Mouse (Mus musculus) neural tube, embryonic 12.5 days (tissue): ENCODE data around the gene Nkg7. TPM values are rescaled to one million over a fixed set of nuclear protein-coding genes. Genes with fewer than 3 reads are reported as not detected.

ENCODE experiments used
- ATAC-seq: fragments of 200-750 bp; cut with Nextera tagmentation; 2 replicates; pipeline ENCODE4 v1.8.0; 2017; ENCODE audit warnings: low read depth, mild to moderate bottlenecking, moderate TSS enrichment, moderate library complexity; ENCODE audit not compliant: low FRiP score
- H3K27ac ChIP-seq: fragments of 300-500 bp; sonication (generic); 2 replicates; pipeline ENCODE4 v1.5.1; 2016
- H3K27me3 ChIP-seq: fragments of 300-500 bp; sonication (generic); replicated peaks from 2 replicates; pipeline ENCODE4 v1.6.1; 2016; ENCODE audit warnings: mild to moderate bottlenecking
- H3K36me3 ChIP-seq: fragments of 300-500 bp; sonication (generic); 2 replicates; pipeline ENCODE4 v1.6.1; 2016; ENCODE audit warnings: mild to moderate bottlenecking
- H3K4me1 ChIP-seq: fragments of 300-500 bp; sonication (generic); 2 replicates; pipeline ENCODE4 v1.6.1; 2016
- H3K4me2 ChIP-seq: fragments of 300-500 bp; sonication (generic); replicated peaks from 2 replicates; pipeline ENCODE4 v1.6.1; 2016; ENCODE audit warnings: mild to moderate bottlenecking
- H3K4me3 ChIP-seq: fragments of 300-500 bp; sonication (generic); 2 replicates; pipeline ENCODE4 v1.5.1; 2016
- H3K9ac ChIP-seq: fragments of 300-500 bp; sonication (generic); 2 replicates; pipeline ENCODE4 v1.6.1; 2016; ENCODE audit warnings: mild to moderate bottlenecking
- H3K9me3 ChIP-seq: fragments of 300-500 bp; sonication (generic); 2 replicates; pipeline ENCODE4 v1.6.1; 2016; ENCODE audit warnings: mild to moderate bottlenecking
- WGBS: fragments of 180-500 bp; shearing (Covaris S2); methylation state at CpG from one replicate; pipeline ENCODE4 v1.1.7; 2016; 5-methylcytosine and 5-hydroxymethylcytosine counted together
- microRNA-seq: library from miRNA; unstranded; fragments of <30 nt; microRNA quantifications from one replicate; pipeline ENCODE4, GENCODE M21; 2017
- polyA plus RNA-seq: library from polyadenylated mRNA; unstranded; fragments of >200 nt; fragmentation: Nextera tagmentation; extraction: Ambion mirVana; gene quantifications from 2 replicates; pipeline ENCODE4 v1.2.1, GENCODE M21; 2016

The Nkg7 gene
- polyA plus RNA-seq, 1 experiment from 2014 or later, result 0.28 TPM

DNA sequence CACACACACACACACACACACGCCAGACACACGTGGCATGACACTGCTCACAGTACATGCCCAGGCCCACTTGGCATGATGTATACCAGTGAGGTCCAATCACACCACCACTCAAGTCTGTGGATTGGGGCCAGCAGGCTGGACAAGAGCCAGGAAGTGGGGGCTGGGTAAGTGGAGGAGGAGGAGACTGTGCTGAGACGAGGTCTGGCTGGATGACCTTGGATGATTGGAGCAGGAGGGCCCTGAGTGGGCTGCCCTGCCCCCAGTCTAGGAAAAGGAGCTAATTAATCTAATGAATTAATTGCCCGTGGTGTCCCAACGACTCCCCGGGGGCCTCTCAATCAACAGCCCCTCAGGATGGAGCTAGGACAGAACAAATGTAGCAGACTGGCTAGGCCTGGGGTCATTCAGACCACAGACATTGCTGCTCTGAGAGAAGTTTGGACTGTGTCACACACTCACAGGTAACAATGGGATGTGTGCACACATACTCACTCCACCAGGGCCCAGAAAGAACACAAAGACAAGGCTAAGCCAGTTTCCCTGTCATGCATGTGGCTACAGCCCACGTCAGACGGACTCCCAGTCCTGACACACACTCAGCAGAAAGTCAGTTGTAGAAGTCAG lies 45.3 kb downstream of the Nkg7 start:
- Histone ChIP-seq H3K27me3 (peaks cover 24% of the 10 kb centered on the region), H3K27ac (no peak overlapping the region), H3K4me1 (peaks cover 16% of the 10 kb centered on the region), H3K9me3 (no peaks in the 10 kb centered on the region), H3K36me3 (peaks cover 6% of the 10 kb centered on the region; the same call in 1 of the 2 replicates), H3K4me2 (no peak overlapping the region; the same call in 1 of the 2 replicates), H3K9ac (0 out of 2 replicates have a peak overlapping the region, but pooled peaks have one; percentile 13), H3K4me3 (no peak overlapping the region)
- WGBS, result 48% methylated on average over 8 of the region's 8 CpGs
- peak; percentile 87 for ATAC-seq

- H3K4me2 ChIP-seq, result no peak overlapping the region
- H3K9ac ChIP-seq, result no peak overlapping the region
- 18% methylated on average over 10 of the region's 10 CpGs for WGBS
- peaks cover 6% of the 10 kb centered on the region; the same call in 1 of the 2 replicates for H3K36me3 ChIP-seq
- H3K4me1 ChIP-seq, result peaks cover 16% of the 10 kb centered on the region
- ATAC-seq, result no peak
- peaks cover 13% of the 10 kb centered on the region for H3K27me3 ChIP-seq
- no peaks in the 10 kb centered on the region for H3K9me3 ChIP-seq
- H3K4me3 ChIP-seq, result no peak overlapping the region
- no peak overlapping the region for H3K27ac ChIP-seq
Measured at GRCm38 (mm10) chr7:43483236-43483635, 46.4 kb downstream of the Nkg7 start.

Small RNA genes within 50 kb of the gene (microRNA-seq; reads per million reads assigned to microRNA genes)
- gene Mir7051, result 0.66 reads per million

Other genes starting within 250 kb of the Nkg7 start
- gene Zfp715, start 123.8 kb upstream of the Nkg7 start, polyA plus RNA-seq, result 14.7 and 17.5 TPM in 2 replicates
- 0.20 and 0.26 TPM in 2 replicates for gene Siglecf, start 85.7 kb upstream of the Nkg7 start, polyA plus RNA-seq
- gene Siglecg, start 28.9 kb upstream of the Nkg7 start, polyA plus RNA-seq, result 0.20 TPM in 1 of 2 replicates, not detected in the other
- gene Lim2, start 9.4 kb upstream of the Nkg7 start, polyA plus RNA-seq, result not detected in 2 replicates
- gene Cldnd2, start 3.7 kb downstream of the Nkg7 start, polyA plus RNA-seq, result not detected in 2 replicates
- gene Etfb, start 7.0 kb downstream of the Nkg7 start, polyA plus RNA-seq, result 166 and 188 TPM in 2 replicates
- gene Gm45233, start 7.1 kb downstream of the Nkg7 start, polyA plus RNA-seq, result 0.49 TPM in 1 of 2 replicates, not detected in the other
- 4.6 and 5.5 TPM in 2 replicates for gene Vsig10l, start 26.1 kb downstream of the Nkg7 start, polyA plus RNA-seq
- gene Iglon5, start 53.0 kb downstream of the Nkg7 start, polyA plus RNA-seq, result 4.0 and 4.5 TPM in 2 replicates
- gene 4931406B18Rik, start 68.9 kb downstream of the Nkg7 start, polyA plus RNA-seq, result not detected in 2 replicates
- gene Cd33, start 107.4 kb downstream of the Nkg7 start, polyA plus RNA-seq, result 1.1 and 1.6 TPM in 2 replicates
- 8.7 and 10.5 TPM in 2 replicates for gene Zfp658, start 125.2 kb downstream of the Nkg7 start, polyA plus RNA-seq
- gene Zfp719, start 142.5 kb downstream of the Nkg7 start, polyA plus RNA-seq, result 14.5 and 15.0 TPM in 2 replicates
- 0.24 and 0.31 TPM in 2 replicates for gene Zfp819, start 170.1 kb downstream of the Nkg7 start, polyA plus RNA-seq
- not detected in 2 replicates for gene Ceacam18, start 197.6 kb downstream of the Nkg7 start, polyA plus RNA-seq
- gene Siglece, start 223.1 kb downstream of the Nkg7 start, polyA plus RNA-seq, result 0.18 and 0.30 TPM in 2 replicates
- gene Ctu1, start 234.9 kb downstream of the Nkg7 start, polyA plus RNA-seq, result 19.6 and 19.9 TPM in 2 replicates